ENCODE assay signal across 24 mouse cellular contexts in genomic region chr11:81998646-81999045, GRCm38 (mm10). TPM values are rescaled to one million over a fixed set of nuclear protein-coding genes. Genes with fewer than 3 reads are reported as not detected.
"Had no signal": no experiment of that assay in that cellular context is flagged by ENCODE, and none has a peak within 500 bp of the region (broad histone marks: within the 10 kb centered on the region; RNA-seq: fewer than 3 reads in every experiment).

No protein-coding gene starts in this region.

- DNase-seq: retina, postnatal 1 day; right cerebral cortex, adult 18-20 months; right cerebral cortex, postnatal 14 days; right cerebral cortex, postnatal 25 days; right cerebral cortex, postnatal 4 days; spleen, adult 18-20 months; thymus, adult 18-20 months; thymus, adult 2 months; thymus, postnatal 14 days; thymus, postnatal 25 days; thymus, postnatal 36 days; thymus, postnatal 4 days had no signal

- H3K27me3 ChIP-seq: neural tube, embryonic 13.5 days; stomach, embryonic 15.5 days had no signal

- H3K9me3 ChIP-seq: neural tube, embryonic 13.5 days; neural tube, embryonic 15.5 days; stomach, embryonic 15.5 days had no signal

- H3K36me3 ChIP-seq: neural tube, embryonic 13.5 days; neural tube, embryonic 15.5 days; stomach, embryonic 15.5 days had no signal

- H3K4me3 ChIP-seq: neural tube, embryonic 13.5 days; neural tube, embryonic 15.5 days; stomach, embryonic 15.5 days had no signal

- H3K9ac ChIP-seq: neural tube, embryonic 13.5 days; neural tube, embryonic 15.5 days; stomach, embryonic 15.5 days had no signal

- H3K4me1 ChIP-seq: neural tube, embryonic 13.5 days; stomach, embryonic 15.5 days had no signal

- H3K4me2 ChIP-seq: neural tube, embryonic 13.5 days; neural tube, embryonic 15.5 days; stomach, embryonic 15.5 days had no signal

- H3K27ac ChIP-seq: neural tube, embryonic 13.5 days; neural tube, embryonic 15.5 days; stomach, embryonic 15.5 days; stomach, postnatal 0 days had no signal

RNA-seq across cellular contexts. Expression of gene Asic2, which starts 30.4 kb away (rescaled TPM):
- total RNA-seq: neutrophil, adult 5-6 weeks had no signal

RNA-seq across cellular contexts. Expression of gene Gm17268, which starts 39.7 kb away (rescaled TPM):
- total RNA-seq: neutrophil, adult 5-6 weeks had no signal
- polyA plus RNA-seq: neural tube, embryonic 13.5 days; neural tube, embryonic 14.5 days; neural tube, embryonic 15.5 days; small intestine, adult 2 months; spleen, adult 2 months; stomach, embryonic 14.5 days; stomach, embryonic 15.5 days; stomach, embryonic 16.5 days; stomach, postnatal 0 days; testis, adult 2 months; thymus, adult 2 months; urinary bladder, adult 2 months had no signal

RNA-seq across cellular contexts. Expression of gene Ccl7, which starts 46.9 kb away (rescaled TPM):
- total RNA-seq: neutrophil, adult 5-6 weeks had no signal
- polyA plus RNA-seq: spleen, adult 2 months; testis, adult 2 months had no signal

RNA-seq across cellular contexts. Expression of gene Ccl11, which starts 59.0 kb away (rescaled TPM):
- total RNA-seq: neutrophil, adult 5-6 weeks had no signal
- polyA plus RNA-seq: neural tube, embryonic 14.5 days; testis, adult 2 months had no signal
